In the genomic region with DNA sequence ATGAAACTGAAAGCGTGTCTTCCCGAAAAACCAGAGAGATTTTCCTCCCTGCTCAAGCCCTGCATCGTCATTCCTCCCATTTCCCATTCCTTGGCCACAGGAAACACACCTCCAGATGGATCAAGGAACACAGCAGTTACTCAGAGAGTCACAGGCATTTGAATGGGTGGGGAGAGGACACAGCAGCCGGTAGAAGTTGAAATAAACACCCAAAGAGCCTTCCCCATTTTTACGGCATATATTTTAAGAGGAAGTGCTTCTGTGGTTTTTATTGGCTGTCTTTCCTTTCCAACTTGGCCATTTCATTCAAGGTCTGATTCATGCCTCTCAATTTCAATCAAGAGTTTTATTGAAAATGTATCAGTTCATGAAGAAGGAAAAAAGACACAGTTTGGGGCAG, we compare ENCODE assay signal across 19 mouse cellular contexts. TPM values are rescaled to one million over a fixed set of nuclear protein-coding genes. Genes with fewer than 3 reads are reported as not detected.
A peak's percentile ranks its signal among the peaks of the same experiment; 100 is the strongest.
DNase-seq lines count a peak whose midpoint lies in the region; ATAC-seq and TF ChIP-seq lines count a peak whose summit lies in the region.
"Had no signal": no experiment of that assay in that cellular context is flagged by ENCODE, and none has a peak within 500 bp of the region (broad histone marks: within the 10 kb centered on the region; RNA-seq: fewer than 3 reads in every experiment).

No protein-coding gene starts in this region.

- no peak for DNase-seq in embryonic facial prominence, embryonic 10.5 days (ENCODE audit: low spot score)
- DNase-seq in spleen, adult 2 months (ENCODE audit: low read depth in 1 of 2, low spot score in 2 of 2) = no peak
- no peak for DNase-seq in spleen, adult 18-20 months
- no peak for DNase-seq in ovary, adult 18-20 months (ENCODE audit: low spot score)
- DNase-seq in thymus, postnatal 14 days = no peak
- DNase-seq: cerebellum, adult 9-10 months; embryo, embryonic 11 days; forebrain, postnatal 0 days; kidney, adult 18-20 months; kidney, postnatal 14 days; layer of hippocampus, postnatal 36 days; left cerebral cortex, postnatal 4 days; lung, embryonic 14.5 days had no signal

- TF ChIP-seq POLR2A in spleen, adult 2 months (IDR thresholded peaks at IDR 0.05; ENCODE audit: low read depth, low read length) = no peak

- 43% methylated on average over 5 of the region's 5 CpGs for WGBS in embryonic facial prominence, embryonic 15.5 days
- 76% methylated on average over 5 of the region's 5 CpGs for WGBS in embryonic facial prominence, embryonic 10.5 days
- WGBS in spleen, adult 2 months = 9% methylated on average over 5 of the region's 5 CpGs

- no peak for ATAC-seq in embryonic facial prominence, embryonic 15.5 days (ENCODE audit: insufficient number of reproducible peaks, low FRiP score, low TSS enrichment, low read depth)
- no peak for ATAC-seq in erythroid progenitor cell, adult 5-6 weeks (replicated peaks; ENCODE audit: low FRiP score, poor library complexity, severe bottlenecking)
- ATAC-seq: forebrain, postnatal 0 days; hindbrain, postnatal 0 days had no signal

- peak overlapping the region; percentile 26 for H3K4me2 ChIP-seq in embryonic facial prominence, embryonic 15.5 days (replicated peaks)
- H3K4me2 ChIP-seq: lung, embryonic 14.5 days; midbrain, embryonic 12.5 days had no signal

- H3K9ac ChIP-seq in embryonic facial prominence, embryonic 15.5 days = no peak overlapping the region
- H3K9ac ChIP-seq: forebrain, postnatal 0 days; lung, embryonic 14.5 days; midbrain, embryonic 12.5 days had no signal

- no peak overlapping the region for H3K27ac ChIP-seq in embryonic facial prominence, embryonic 15.5 days (replicated peaks)
- H3K27ac ChIP-seq in embryonic facial prominence, embryonic 10.5 days (replicated peaks) = no peak overlapping the region
- H3K27ac ChIP-seq in spleen, adult 2 months (ENCODE audit: insufficient read depth, low read length) = no peak overlapping the region
- H3K27ac ChIP-seq: heart, embryonic 10.5 days; hindbrain, postnatal 0 days; midbrain, embryonic 12.5 days had no signal

- H3K4me3 ChIP-seq in embryonic facial prominence, embryonic 15.5 days (replicated peaks) = no peak overlapping the region
- no peak overlapping the region for H3K4me3 ChIP-seq in embryonic facial prominence, embryonic 10.5 days
- peak overlapping the region; percentile 45 for H3K4me3 ChIP-seq in spleen, adult 2 months (ENCODE audit: extremely low read depth, insufficient read depth, insufficient read length)
- H3K4me3 ChIP-seq in megakaryocyte, embryonic 14.5 days (replicated peaks) = peak overlapping the region; percentile 50
- H3K4me3 ChIP-seq: heart, embryonic 10.5 days; midbrain, embryonic 12.5 days had no signal

- TF ChIP-seq CTCF in spleen, adult 2 months (IDR thresholded peaks at IDR 0.05; ENCODE audit: extremely low read depth, insufficient read depth, insufficient read length, insufficient replicate concordance) = no peak

- H3K27me3 ChIP-seq in embryonic facial prominence, embryonic 15.5 days = 0 out of 2 replicates have a peak, but pooled peaks cover 3% of the 10 kb centered on the region
- 0 out of 2 replicates have a peak, but pooled peaks cover 6% of the 10 kb centered on the region for H3K27me3 ChIP-seq in embryonic facial prominence, embryonic 10.5 days (replicated peaks; ENCODE audit: low read depth, poor library complexity, severe bottlenecking)
- no peaks in the 10 kb centered on the region for H3K27me3 ChIP-seq in spleen, adult 2 months (ENCODE audit: control insufficient read depth, insufficient read depth, low read length)
- peaks cover 62% of the 10 kb centered on the region for H3K27me3 ChIP-seq in megakaryocyte, embryonic 14.5 days (replicated peaks)
- H3K27me3 ChIP-seq: midbrain, embryonic 12.5 days had no signal

- no peaks in the 10 kb centered on the region for H3K4me1 ChIP-seq in embryonic facial prominence, embryonic 15.5 days
- no peaks in the 10 kb centered on the region for H3K4me1 ChIP-seq in embryonic facial prominence, embryonic 10.5 days
- peaks cover 4% of the 10 kb centered on the region; the same call in 1 of the 2 replicates for H3K4me1 ChIP-seq in spleen, adult 2 months (ENCODE audit: control insufficient read depth, insufficient read depth, insufficient read length)
- H3K4me1 ChIP-seq in megakaryocyte, embryonic 14.5 days = peaks cover 6% of the 10 kb centered on the region
- H3K4me1 ChIP-seq: heart, embryonic 10.5 days; midbrain, embryonic 12.5 days had no signal

- no peaks in the 10 kb centered on the region for H3K9me3 ChIP-seq in embryonic facial prominence, embryonic 15.5 days (replicated peaks)
- H3K9me3 ChIP-seq in embryonic facial prominence, embryonic 10.5 days = no peaks in the 10 kb centered on the region
- H3K9me3 ChIP-seq in megakaryocyte, embryonic 14.5 days = peaks cover 21% of the 10 kb centered on the region
- H3K9me3 ChIP-seq: heart, embryonic 10.5 days; midbrain, embryonic 12.5 days had no signal

- no peaks in the 10 kb centered on the region for H3K36me3 ChIP-seq in embryonic facial prominence, embryonic 15.5 days
- H3K36me3 ChIP-seq in embryonic facial prominence, embryonic 10.5 days (replicated peaks) = no peaks in the 10 kb centered on the region
- H3K36me3 ChIP-seq in spleen, adult 2 months (ENCODE audit: control insufficient read depth, insufficient read depth, low read length) = no peaks in the 10 kb centered on the region
- H3K36me3 ChIP-seq in megakaryocyte, embryonic 14.5 days (replicated peaks; ENCODE audit: low read length) = no peaks in the 10 kb centered on the region
- H3K36me3 ChIP-seq: heart, embryonic 10.5 days; midbrain, embryonic 12.5 days had no signal

RNA-seq across cellular contexts. Expression of a gene that starts 13.6 kb away (rescaled TPM):
- polyA plus RNA-seq in embryonic facial prominence, embryonic 15.5 days (2015; fragmentation: Nextera tagmentation; extraction: Ambion mirVana) = 8.9 and 9.7 TPM in 2 replicates
- polyA plus RNA-seq in embryonic facial prominence, embryonic 10.5 days (2016; fragmentation: Nextera tagmentation; extraction: Ambion mirVana) = 5.3 and 5.7 TPM in 2 replicates
- polyA plus RNA-seq in spleen, adult 2 months (2012; rRNA removed) = 52.9 and 105 TPM in 2 replicates
- 42.5 and 99.2 TPM in 2 replicates for polyA plus RNA-seq in megakaryocyte, embryonic 14.5 days (2012; ENCODE audit: insufficient read depth, low replicate concordance)
- total RNA-seq in erythroid progenitor cell, adult 5-6 weeks (2015; ENCODE audit: low replicate concordance) = 21.3 and 21.8 TPM in 2 replicates
- total RNA-seq in erythroid progenitor cell, adult 5-6 weeks (2017; ENCODE audit: low replicate concordance) = 4.4 and 5.4 TPM in 2 replicates

Comparison
In these comparisons a context has a peak if more than half of its experiments do, and no peak if none do; other contexts are left out.
1. H3K4me3 ChIP-seq: peak in spleen, adult 2 months (single experiment) and megakaryocyte, embryonic 14.5 days (single experiment); none in embryonic facial prominence, embryonic 15.5 days (single experiment) and embryonic facial prominence, embryonic 10.5 days (single experiment).